Mouse (Mus musculus) heart, postnatal 0 days (tissue): ENCODE measurements around the gene Elovl3.

Experiments
- CTCF ChIP-seq: IDR thresholded peaks from 2 replicates; pipeline ENCODE4 v1.5.1; 2016; ENCODE audit warnings: antibody characterized with exemption, control low read depth, low read depth
- EP300 ChIP-seq: IDR thresholded peaks from 2 replicates; pipeline ENCODE4 v1.6.1; 2016; ENCODE audit warnings: antibody characterized with exemption, low read depth

GRCm38 (mm10) chr19:46149091-46149490 is 17.4 kb downstream of the Elovl3 start:
- TF ChIP-seq EP300 (no peak), CTCF (no peak)
